Mouse (Mus musculus) cerebellum, adult 2 months (tissue): ENCODE data around the gene Ppa2. TPM values are rescaled to one million over a fixed set of nuclear protein-coding genes. Genes with fewer than 3 reads are reported as not detected.

Experiments used
- DNase-seq, 2 experiments: peaks; one replicate each; pipeline ENCODE4 v3.0.0; 2021
- H3K27ac ChIP-seq: fragments of 200-500 bp; 2 replicates; pipeline ENCODE4 v1.5.1; 2012; ENCODE audit warnings: low read length, control low read depth, inconsistent platforms; ENCODE audit not compliant: insufficient read depth
- H3K27me3 ChIP-seq: fragments of 200-500 bp; 2 replicates; pipeline ENCODE4 v1.6.1; 2012; ENCODE audit warnings: inconsistent platforms, mild to moderate bottlenecking, low read length, moderate library complexity; ENCODE audit not compliant: control insufficient read depth, insufficient read depth
- H3K4me1 ChIP-seq: fragments of 200-500 bp; 2 replicates; pipeline ENCODE4 v1.6.1; 2011; ENCODE audit warnings: low read length; ENCODE audit not compliant: control insufficient read depth, insufficient read depth
- H3K4me3 ChIP-seq: fragments of 200-500 bp; replicated peaks from 2 replicates; pipeline ENCODE3; 2011; ENCODE audit warnings: mild to moderate bottlenecking, low read depth, low read length, control low read depth; ENCODE audit not compliant: insufficient read depth
- CTCF ChIP-seq: fragments of 200-500 bp; IDR thresholded peaks from 2 replicates; pipeline ENCODE4 v1.5.1; 2011; ENCODE audit warnings: low read depth, mild to moderate bottlenecking, control low read depth, low read length, moderate library complexity, borderline replicate concordance; ENCODE audit not compliant: insufficient read depth
- POLR2A ChIP-seq: fragments of 200-500 bp; IDR thresholded peaks from 2 replicates; pipeline ENCODE4 v1.6.1; 2011; ENCODE audit warnings: low read length, control low read depth, borderline replicate concordance; ENCODE audit not compliant: insufficient read depth
- WGBS: fragments of 180-500 bp; shearing (Covaris S2); methylation state at CpG from one replicate; pipeline ENCODE4 v1.1.7; 2018; 5-methylcytosine and 5-hydroxymethylcytosine counted together
- polyA plus RNA-seq: library from polyadenylated mRNA; depleted of rRNA; stranded (reverse); fragments of >200 nt; gene quantifications from 2 replicates; pipeline ENCODE4 v1.2.3, GENCODE M21; 2012

Ppa2 gene
- polyA plus RNA-seq, 1 experiment = 75.8 TPM

DNA sequence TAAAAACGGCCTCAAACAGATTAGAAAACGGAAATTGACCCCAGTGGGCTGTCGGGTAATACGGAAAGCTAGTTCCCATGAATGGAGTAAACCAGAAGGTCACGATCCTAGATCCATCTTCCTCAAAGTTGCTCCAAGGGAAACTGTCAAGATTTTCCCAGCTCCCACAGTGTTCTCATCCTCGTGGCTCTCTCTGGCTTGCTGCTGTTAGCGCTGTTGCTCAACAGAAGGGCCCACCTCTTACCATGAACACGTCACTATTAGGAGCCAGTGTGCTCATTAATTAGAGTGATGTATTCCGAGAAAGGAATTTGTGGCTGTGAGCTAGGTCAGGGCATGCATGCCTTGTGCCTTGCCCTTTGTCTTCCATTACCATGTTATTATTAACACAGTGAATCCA lies 72.2 kb downstream of the Ppa2 start:
- DNase-seq = no peak
- 76% methylated on average over 9 of the region's 9 CpGs for WGBS
- no peak overlapping the region for H3K27ac ChIP-seq
- H3K27me3 ChIP-seq = no peaks in the 10 kb centered on the region
- no peak overlapping the region for H3K4me3 ChIP-seq
- TF ChIP-seq CTCF (no peak), POLR2A (no peak)
- no peaks in the 10 kb centered on the region for H3K4me1 ChIP-seq

- DNase-seq = no peak
- no peak overlapping the region for H3K27ac ChIP-seq
- H3K4me1 ChIP-seq = no peaks in the 10 kb centered on the region
- TF ChIP-seq CTCF = no peak
- TF ChIP-seq POLR2A = no peak
- no peaks in the 10 kb centered on the region for H3K27me3 ChIP-seq
- H3K4me3 ChIP-seq = no peak overlapping the region
- WGBS = 68% methylated on average over 6 of the region's 6 CpGs
Observed at GRCm38 (mm10) chr3:133384164-133384708, 74.3 kb downstream of the Ppa2 start.

DNA sequence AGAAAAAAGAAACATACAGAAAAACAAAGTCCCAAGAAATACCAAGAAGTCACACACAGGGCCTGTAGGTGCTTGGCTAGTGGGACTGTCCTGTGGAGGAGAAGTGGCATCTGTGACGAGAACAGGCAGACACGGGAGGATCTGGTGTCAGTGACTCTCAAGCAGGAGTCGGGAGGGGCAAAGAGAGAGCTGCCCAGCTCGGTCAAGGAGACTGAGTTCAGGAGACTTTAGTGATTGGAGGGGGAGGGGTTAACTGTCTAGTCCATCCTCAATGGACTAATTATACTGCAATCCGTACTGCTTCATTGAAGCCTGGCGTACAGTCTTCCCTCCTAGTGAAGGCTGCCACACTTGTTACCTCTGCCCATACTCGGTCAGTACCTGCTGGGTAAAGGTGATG lies 77.4 kb downstream of the Ppa2 start:
- Histone ChIP-seq H3K4me1 (no peaks in the 10 kb centered on the region), H3K27me3 (no peaks in the 10 kb centered on the region), H3K4me3 (no peak overlapping the region), H3K27ac (no peak overlapping the region)
- DNase-seq = no peak
- TF ChIP-seq CTCF (no peak), POLR2A (no peak)
- WGBS = 67% methylated on average over 7 of the region's 7 CpGs

DNA sequence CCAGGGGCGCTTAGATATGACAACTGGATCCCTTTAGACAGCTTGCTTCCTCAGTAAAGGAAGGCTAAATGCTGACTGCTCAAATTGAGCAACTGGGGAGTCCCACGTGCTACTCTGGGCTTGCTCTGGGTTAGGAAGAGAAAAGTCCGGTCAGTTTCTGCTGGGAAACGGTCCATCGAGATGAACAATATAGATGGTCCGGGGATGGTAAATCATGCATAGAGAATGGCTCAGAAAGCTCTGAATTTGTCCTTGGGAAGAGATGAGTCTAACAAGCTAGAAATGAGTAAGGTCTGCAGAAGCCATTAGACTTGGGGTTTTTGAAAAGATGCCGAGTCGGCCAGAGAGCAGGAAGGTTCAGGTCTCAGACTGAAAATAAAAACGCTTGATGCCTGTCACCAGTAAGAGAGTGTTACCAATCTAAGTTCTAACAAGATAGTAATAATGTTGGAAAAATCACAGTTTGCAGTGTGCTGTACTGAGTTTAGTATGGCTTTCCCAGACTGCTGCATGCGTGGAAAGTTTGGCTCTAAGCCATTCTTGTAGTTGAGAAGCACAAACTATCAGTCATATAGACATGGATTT lies 80.0 kb downstream of the Ppa2 start:
- WGBS = 92% methylated on average over 10 of the region's 10 CpGs
- Histone ChIP-seq H3K27ac (no peak overlapping the region), H3K27me3 (no peaks in the 10 kb centered on the region), H3K4me1 (no peaks in the 10 kb centered on the region), H3K4me3 (no peak overlapping the region)
- no peak for DNase-seq
- TF ChIP-seq CTCF (no peak), POLR2A (no peak)

- TF ChIP-seq POLR2A = no peak
- no peak for TF ChIP-seq CTCF
- Histone ChIP-seq H3K27ac (no peak overlapping the region), H3K27me3 (no peaks in the 10 kb centered on the region), H3K4me1 (no peaks in the 10 kb centered on the region), H3K4me3 (no peak overlapping the region)
- WGBS = 71% methylated on average over 2 of the region's 2 CpGs
- DNase-seq = no peak
Observed at GRCm38 (mm10) chr3:133394531-133394930, 84.6 kb downstream of the Ppa2 start.

- H3K4me1 ChIP-seq = no peaks in the 10 kb centered on the region
- no peak for DNase-seq
- H3K4me3 ChIP-seq = no peak overlapping the region
- 86% methylated on average over 4 of the region's 4 CpGs for WGBS
- no peak for TF ChIP-seq POLR2A
- TF ChIP-seq CTCF = no peak
- H3K27ac ChIP-seq = no peak overlapping the region
- H3K27me3 ChIP-seq = no peaks in the 10 kb centered on the region
Observed at GRCm38 (mm10) chr3:133403849-133404248, 93.9 kb downstream of the Ppa2 start.

DNA sequence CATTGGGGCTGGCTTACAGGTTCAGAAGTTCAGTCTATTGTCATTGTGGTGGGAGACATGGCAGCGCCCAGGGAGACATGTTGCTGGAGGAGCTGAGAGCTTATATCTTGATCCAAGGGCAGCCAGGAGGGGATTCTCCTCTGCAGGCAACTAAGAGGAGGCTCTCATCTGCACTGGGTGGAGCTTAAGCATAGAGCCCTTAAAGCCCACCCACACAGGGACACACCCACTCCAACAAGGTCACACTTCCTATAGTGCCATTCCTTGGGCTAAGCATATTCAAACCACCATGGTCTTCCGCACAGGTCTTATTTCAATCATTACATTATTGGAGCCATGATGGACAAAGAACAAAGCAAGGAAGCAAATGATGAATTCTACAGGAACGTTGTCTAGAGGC lies 95.7 kb downstream of the Ppa2 start:
- Histone ChIP-seq H3K4me3 (no peak overlapping the region), H3K27me3 (no peaks in the 10 kb centered on the region), H3K27ac (no peak overlapping the region), H3K4me1 (no peaks in the 10 kb centered on the region)
- TF ChIP-seq CTCF = no peak
- no peak for TF ChIP-seq POLR2A
- DNase-seq = no peak
- 87% methylated on average over 3 of the region's 3 CpGs for WGBS

DNA sequence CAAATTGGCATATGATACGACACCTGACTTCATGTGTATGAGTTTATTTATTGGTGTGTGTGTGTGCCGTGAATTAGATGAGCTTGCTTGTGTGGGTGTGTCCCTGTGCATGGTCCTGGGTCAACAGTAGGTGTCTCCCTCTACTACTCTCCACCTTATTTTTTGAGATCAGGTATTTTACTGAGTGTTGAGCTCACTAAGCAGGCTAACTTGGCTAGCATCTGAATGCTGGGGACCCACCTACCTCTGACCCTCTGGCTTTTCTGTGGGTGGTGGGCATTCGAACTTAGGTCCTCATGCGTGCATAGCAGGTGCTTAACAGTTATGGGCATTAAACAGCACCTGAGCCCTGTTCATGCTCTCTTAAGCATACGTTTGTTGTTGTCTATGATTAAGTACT lies 96.3 kb downstream of the Ppa2 start:
- WGBS = 86% methylated on average over 5 of the region's 5 CpGs
- no peak for DNase-seq
- TF ChIP-seq CTCF (no peak), POLR2A (no peak)
- Histone ChIP-seq H3K4me1 (no peaks in the 10 kb centered on the region), H3K27ac (no peak overlapping the region), H3K4me3 (no peak overlapping the region), H3K27me3 (no peaks in the 10 kb centered on the region)
